8 mouse cellular contexts compared by ENCODE assay signal in genomic region chr12:70477593-70478287, GRCm38 (mm10). TPM values are rescaled to one million over a fixed set of nuclear protein-coding genes. Genes with fewer than 3 reads are reported as not detected.
DNase-seq lines count a peak whose midpoint lies in the region; ATAC-seq lines count a peak whose summit lies in the region.

No protein-coding gene starts in this region.

- DNase-seq in frontal cortex, postnatal 25 days (ENCODE audit: low spot score in 2 of 2) = no peak
- peak; percentile 85 for DNase-seq in Muller cell, postnatal 12 days (ENCODE audit: inconsistent ontology term)
- peak; percentile 43 to 50 for DNase-seq in cerebellum, postnatal 36 days
- peak; percentile 41 to 58 for DNase-seq in gastrocnemius, postnatal 36 days
- DNase-seq in layer of hippocampus, postnatal 10 days (ENCODE audit: low spot score in 2 of 2) = peak; percentile 42 to 63
- DNase-seq in testis, postnatal 14 days (ENCODE audit: low spot score) = peak; percentile 54

- intact Hi-C loops in gastrocnemius, postnatal 36 days (cut with DNase I) = loop anchor here (5.0 kb wide), 1 partner anchor 435 kb away; no protein-coding TSS in a partner anchor

- ATAC-seq in frontal cortex, adult (ENCODE audit: low TSS enrichment) = peak; percentile 89
- peak; percentile 89 for ATAC-seq in megakaryocyte progenitor cell, adult 5-6 weeks (replicated peaks; ENCODE audit: poor library complexity)

RNA-seq across cellular contexts. Expression of gene Tmx1, which starts 24.8 kb away (rescaled TPM):
- total RNA-seq in gastrocnemius, postnatal 36 days (2021) = 1 to 10 TPM; 8.1 to 8.9 TPM
- total RNA-seq in layer of hippocampus, postnatal 10 days (2021) = 10 to 100 TPM; 39.7 to 42.4 TPM
- 50.8 and 58.2 TPM in 2 replicates for total RNA-seq in megakaryocyte progenitor cell, adult 5-6 weeks (2015)
- total RNA-seq in megakaryocyte progenitor cell, adult 5-6 weeks (2017) = 88.4 and 101 TPM in 2 replicates

Comparison
In these comparisons a context has a peak if more than half of its experiments do, and no peak if none do; other contexts are left out.
1. DNase-seq: peak in Muller cell, postnatal 12 days (single experiment), cerebellum, postnatal 36 days (2 of 2), gastrocnemius, postnatal 36 days (2 of 2), layer of hippocampus, postnatal 10 days (2 of 2) and testis, postnatal 14 days (single experiment); none in frontal cortex, postnatal 25 days (0 of 2).
2. RNA of gene Tmx1, which starts 24.8 kb away (total RNA-seq): 50.8 to 101 TPM in megakaryocyte progenitor cell, adult 5-6 weeks and 39.7 to 42.4 TPM in layer of hippocampus, postnatal 10 days; 8.1 to 8.9 TPM in gastrocnemius, postnatal 36 days; every median in the first group is over 4 times any median in the second.